Mouse (Mus musculus) hematopoietic multipotent progenitor cell, adult 10-12 weeks (in vitro differentiated cells): Measurements from ENCODE around the gene Mtfmt. TPM values are rescaled to one million over a fixed set of nuclear protein-coding genes. Genes with fewer than 3 reads are reported as not detected.

Experiments
- polyA plus RNA-seq: library from polyadenylated mRNA; stranded (reverse); fragments of >175 nt; gene quantifications from 2 replicates; pipeline ENCODE4 v1.2.3, GENCODE M21; 2012; ENCODE audit warnings: low replicate concordance

Mtfmt gene
- 11.1 and 17.8 TPM in 2 replicates for polyA plus RNA-seq

DNA sequence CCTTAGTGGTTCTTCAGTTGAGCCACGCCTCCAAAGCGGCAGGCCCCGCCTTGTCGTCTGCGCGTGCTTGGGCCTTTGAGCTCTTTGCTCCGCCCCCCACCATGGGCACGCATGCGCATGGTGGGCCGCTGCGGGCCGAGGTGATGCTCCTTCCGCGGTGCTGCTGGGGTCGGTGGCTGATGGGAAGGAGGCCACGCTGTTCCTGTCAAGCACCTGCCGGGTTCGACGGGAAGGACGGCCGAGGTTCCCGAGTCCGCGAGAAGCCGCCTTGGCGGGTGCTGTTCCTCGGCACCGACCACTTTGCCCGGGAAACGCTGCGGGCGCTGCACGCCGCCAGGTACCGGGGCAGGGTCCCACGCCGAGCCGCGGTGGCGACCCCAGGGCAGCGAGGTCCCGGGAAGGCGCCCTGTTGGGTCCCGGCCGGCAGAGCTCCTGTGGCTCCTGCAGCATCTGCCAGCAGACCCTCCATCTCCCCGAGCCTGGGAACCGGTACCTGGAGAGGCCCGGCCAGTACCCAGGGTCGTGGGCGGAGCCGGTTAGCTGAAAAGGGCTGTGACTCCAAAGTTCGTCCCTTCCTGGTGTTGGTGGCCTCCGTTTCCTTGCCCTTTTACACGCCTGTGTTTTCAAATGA is at the start of gene Mtfmt:
Gene Mtfmt (plus strand): TSS at position 112 of the 631 bp plus-strand sequence.

DNA sequence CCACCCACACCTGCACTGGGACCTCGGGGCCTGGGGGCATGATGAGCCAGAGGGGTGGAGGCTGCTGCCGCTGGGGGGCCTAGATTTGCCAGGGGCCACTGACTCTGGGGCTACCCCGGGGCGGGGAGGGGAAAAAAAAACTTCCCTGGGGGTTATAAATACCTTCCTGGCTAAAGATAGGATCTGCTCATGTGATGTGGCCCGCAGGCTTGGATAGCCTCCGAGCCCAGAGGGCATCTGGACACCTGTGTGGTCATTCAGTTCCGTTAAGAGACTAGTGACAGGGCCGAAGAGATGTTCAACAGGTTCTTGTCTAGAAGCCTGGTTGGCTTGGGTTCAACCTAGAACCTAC is 44.0 kb upstream of the Mtfmt start, which contains the start of gene Kbtbd13:
Gene Kbtbd13 (minus strand): TSS at position 40 of the 352 bp plus-strand sequence.

DNA sequence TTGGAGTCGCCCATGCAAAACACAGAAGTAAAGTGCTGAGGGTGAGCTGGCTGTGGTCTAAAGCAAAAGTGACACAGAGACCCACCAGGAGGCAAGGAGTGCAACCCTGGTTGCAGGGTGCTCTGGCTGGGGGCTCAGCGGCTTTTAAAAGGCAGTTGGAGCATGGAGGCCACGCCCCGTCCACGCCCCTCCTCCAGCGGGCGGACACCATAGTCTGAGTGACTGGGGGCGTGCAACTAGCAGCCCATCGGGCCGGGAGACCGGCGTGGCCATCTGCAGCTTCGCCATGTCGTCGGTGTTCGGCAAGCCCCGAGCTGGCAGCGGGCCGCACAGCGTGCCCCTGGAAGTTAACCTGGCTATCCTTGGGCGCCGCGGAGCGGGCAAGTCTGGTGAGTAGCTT is 37.3 kb upstream of the Mtfmt start, which contains the start of gene Rasl12:
Gene Rasl12 (plus strand): TSS at position 228 of the 400 bp plus-strand sequence.

DNA sequence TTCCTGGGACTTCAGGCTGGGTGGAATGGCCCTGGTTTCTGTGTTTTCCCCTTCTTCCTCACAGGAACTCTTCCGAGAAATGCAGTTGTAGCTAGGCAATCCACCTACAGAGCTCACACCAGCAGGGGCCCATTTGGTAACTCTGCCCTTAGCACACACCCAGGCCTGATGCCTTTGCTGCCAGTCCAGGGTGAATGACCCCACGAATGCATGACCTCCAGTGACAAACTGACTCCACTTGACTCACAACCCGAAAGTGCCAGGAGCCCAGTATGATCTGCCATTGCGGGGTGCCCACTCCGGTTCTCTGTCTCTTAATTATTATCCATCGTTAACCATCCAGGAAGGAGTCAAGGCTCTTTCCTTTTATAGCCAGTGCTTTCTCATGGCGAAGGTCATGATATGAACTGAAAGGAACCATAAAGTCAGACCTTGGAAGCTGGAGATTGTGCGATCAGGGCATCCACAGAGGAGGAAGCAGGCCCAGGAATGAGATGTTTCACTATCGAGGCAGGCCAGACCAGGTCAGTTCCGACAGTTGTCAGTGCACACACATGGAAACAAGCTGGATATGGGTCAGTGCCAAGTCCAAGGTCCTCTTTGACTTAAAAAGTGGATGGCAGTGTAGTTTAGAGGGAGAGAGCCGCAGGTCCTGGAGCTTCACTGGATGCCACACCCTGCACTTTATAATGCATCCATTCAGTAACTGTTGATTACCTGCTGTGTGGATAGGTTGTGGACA is 12.7 kb upstream of the Mtfmt start, which contains the start of gene Slc51b:
Gene Slc51b (minus strand): TSS at position 196 of the 742 bp plus-strand sequence.

DNA sequence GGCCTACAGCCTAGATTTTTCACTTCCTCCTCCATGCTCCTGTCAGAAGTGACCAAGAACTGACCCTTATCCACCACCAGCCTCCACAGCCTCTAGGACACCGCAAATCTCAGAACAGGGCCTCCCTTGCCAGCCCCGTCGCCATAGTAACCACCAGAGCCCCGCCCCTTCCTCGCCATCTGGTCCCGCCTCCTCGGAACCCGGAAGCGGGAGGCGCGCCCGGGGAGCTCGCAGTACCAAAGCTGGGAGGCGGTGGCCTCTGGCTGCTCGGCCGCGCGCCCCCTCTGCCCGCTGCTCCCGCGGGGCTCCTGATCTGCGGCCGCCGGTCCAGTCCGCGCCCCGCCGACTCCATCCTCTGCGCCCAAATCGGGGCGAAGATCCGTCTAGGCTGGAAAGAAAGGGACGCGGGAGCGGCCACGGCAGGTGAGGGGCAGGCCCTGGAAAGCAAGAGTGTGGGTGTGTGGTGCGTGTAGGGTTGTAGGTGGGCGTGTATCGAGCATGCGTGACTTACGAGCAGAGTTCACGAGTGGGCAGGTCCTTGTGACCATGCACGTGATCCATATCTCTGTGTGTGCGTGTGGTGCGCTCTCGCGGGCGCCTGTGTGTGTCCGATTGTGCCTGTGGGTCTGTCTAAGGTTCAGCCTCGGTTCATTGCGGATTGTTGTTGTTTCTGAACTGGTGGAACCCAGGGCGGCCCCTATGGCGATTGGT is 25.3 kb downstream of the Mtfmt start, which contains the start of gene Spg21:
Gene Spg21 (plus strand): TSS at position 216 of the 711 bp plus-strand sequence.

Other genes with a start within 250 kb of the Mtfmt start
- 4.7 and 16.1 TPM in 2 replicates for gene Parp16, start 240.4 kb upstream of the Mtfmt start, polyA plus RNA-seq
- gene Cilp, start 170.6 kb upstream of the Mtfmt start, polyA plus RNA-seq, result 0.04 TPM in 2 replicates
- gene Clpx, start 141.5 kb upstream of the Mtfmt start, polyA plus RNA-seq, result 8.0 and 13.0 TPM in 2 replicates
- gene Pdcd7, start 89.7 kb upstream of the Mtfmt start, polyA plus RNA-seq, result 19.0 and 54.3 TPM in 2 replicates
- 0.43 and 0.84 TPM in 2 replicates for gene Ubap1l, start 74.7 kb upstream of the Mtfmt start, polyA plus RNA-seq
- gene Kbtbd13, start 44.1 kb upstream of the Mtfmt start, polyA plus RNA-seq, result 0.03 TPM in 1 of 2 replicates, not detected in the other
- 1.4 and 1.5 TPM in 2 replicates for gene Rasl12, start 37.3 kb upstream of the Mtfmt start, polyA plus RNA-seq
- gene Slc51b, start 12.8 kb upstream of the Mtfmt start, polyA plus RNA-seq, result not detected in 2 replicates
- gene Spg21, start 25.2 kb downstream of the Mtfmt start, polyA plus RNA-seq, result 40.1 and 57.2 TPM in 2 replicates
- not detected in 2 replicates for gene Ankdd1a, start 84.4 kb downstream of the Mtfmt start, polyA plus RNA-seq
- gene Plekho2, start 144.3 kb downstream of the Mtfmt start, polyA plus RNA-seq, result 44.8 and 116 TPM in 2 replicates
- gene Pif1, start 151.4 kb downstream of the Mtfmt start, polyA plus RNA-seq, result 3.5 and 3.7 TPM in 2 replicates
- gene Rbpms2, start 193.9 kb downstream of the Mtfmt start, polyA plus RNA-seq, result 1.2 and 1.4 TPM in 2 replicates
- 74.6 and 178 TPM in 2 replicates for gene Oaz2, start 232.2 kb downstream of the Mtfmt start, polyA plus RNA-seq